In genomic region chr4:107602284-107602683, GRCm38 (mm10) we compare ENCODE assay signal across 21 mouse cellular contexts.
DNase-seq lines count a peak whose midpoint lies in the region; ATAC-seq and TF ChIP-seq lines count a peak whose summit lies in the region.
"Had no signal": no experiment of that assay in that cellular context is flagged by ENCODE, and none has a peak within 500 bp of the region (broad histone marks: within the 10 kb centered on the region; RNA-seq: fewer than 3 reads in every experiment).

No protein-coding gene starts in this region.

- no peaks in the 10 kb centered on the region for H3K27me3 ChIP-seq in CH12.LX (replicated peaks)
- no peaks in the 10 kb centered on the region for H3K27me3 ChIP-seq in forebrain, embryonic 15.5 days
- H3K27me3 ChIP-seq: embryonic facial prominence, embryonic 12.5 days; neural tube, embryonic 15.5 days had no signal

- no peaks in the 10 kb centered on the region for H3K36me3 ChIP-seq in CH12.LX (replicated peaks in 1 of 2; ENCODE audit: control insufficient read depth in 1 of 2, insufficient read depth in 1 of 2, low read length in 1 of 2)
- H3K36me3 ChIP-seq in forebrain, embryonic 15.5 days: no peaks in the 10 kb centered on the region
- H3K36me3 ChIP-seq: embryonic facial prominence, embryonic 12.5 days; heart, embryonic 15.5 days; limb, embryonic 12.5 days; liver, embryonic 12.5 days; midbrain, embryonic 10.5 days; neural tube, embryonic 15.5 days had no signal

- H3K9me3 ChIP-seq in CH12.LX (replicated peaks; ENCODE audit: low read length): no peaks in the 10 kb centered on the region
- no peaks in the 10 kb centered on the region for H3K9me3 ChIP-seq in forebrain, embryonic 15.5 days
- H3K9me3 ChIP-seq: embryonic facial prominence, embryonic 12.5 days; heart, embryonic 15.5 days; limb, embryonic 12.5 days; liver, embryonic 12.5 days; midbrain, embryonic 10.5 days; neural tube, embryonic 15.5 days had no signal

- ATAC-seq in forebrain, embryonic 15.5 days (replicated peaks): no peak
- ATAC-seq: activated CD4-positive, CD25-positive, alpha-beta regulatory T cell, adult 4 months; intestine, postnatal 0 days; liver, embryonic 12.5 days; midbrain, embryonic 16.5 days had no signal

- no peak overlapping the region for H3K9ac ChIP-seq in CH12.LX (ENCODE audit: insufficient read depth, low read depth)
- no peak overlapping the region for H3K9ac ChIP-seq in forebrain, embryonic 15.5 days (replicated peaks)
- H3K9ac ChIP-seq: embryonic facial prominence, embryonic 12.5 days; heart, embryonic 15.5 days; limb, embryonic 12.5 days; liver, embryonic 12.5 days; lung, embryonic 14.5 days; neural tube, embryonic 15.5 days had no signal

- TF ChIP-seq RAD21 in CH12.LX (IDR thresholded peaks at IDR 0.05; ENCODE audit: low read depth, low read length): no peak

- no peak overlapping the region for H3K4me3 ChIP-seq in CH12.LX (replicated peaks in 1 of 3; ENCODE audit: low read depth in 2 of 3, low read length in 2 of 3, poor library complexity in 1 of 3)
- H3K4me3 ChIP-seq in forebrain, embryonic 15.5 days: no peak overlapping the region
- H3K4me3 ChIP-seq: embryonic facial prominence, embryonic 12.5 days; heart, embryonic 15.5 days; layer of hippocampus, adult 2 months; limb, embryonic 12.5 days; liver, embryonic 12.5 days; midbrain, embryonic 10.5 days; neural tube, embryonic 15.5 days had no signal

- DNase-seq in adrenal gland, adult (ENCODE audit: inconsistent age in 2 of 2, low spot score in 1 of 2): peak; percentile 36 to 46
- no peak for DNase-seq in adrenal gland, adult 8-10 months
- DNase-seq in lung, adult 18-20 months: peak; percentile 25 to 58
- DNase-seq in lung, postnatal 14 days: no peak
- no peak for DNase-seq in CH12.LX (ENCODE audit: extremely low read depth)
- DNase-seq in natural killer cell, adult 2 months (ENCODE audit: low spot score in 2 of 2): peak; percentile 3 to 41
- DNase-seq: cerebellum, adult 11-12 months; thymus, adult 18-20 months; thymus, postnatal 36 days had no signal

- dilution Hi-C loops in CH12.LX (cut with MboI; ENCODE audit: extremely low pct_ligation_motif_present, extremely low pct_unique_long_range_greater_than_20kb, low sequenced_read_pairs): no loop called here

- TF ChIP-seq EP300 in CH12.LX (IDR thresholded peaks at IDR 0.05; ENCODE audit: low read length): no peak

- 0 out of 2 replicates have a peak overlapping the region, but pooled peaks have one; percentile 16 for H3K4me2 ChIP-seq in CH12.LX (ENCODE audit: insufficient read depth, low read depth, poor library complexity, severe bottlenecking)
- H3K4me2 ChIP-seq in forebrain, embryonic 15.5 days (replicated peaks): no peak overlapping the region
- H3K4me2 ChIP-seq: embryonic facial prominence, embryonic 12.5 days; heart, embryonic 15.5 days; limb, embryonic 12.5 days; liver, embryonic 12.5 days; lung, embryonic 14.5 days; neural tube, embryonic 15.5 days had no signal

- H3K4me1 ChIP-seq in CH12.LX (ENCODE audit: control insufficient read depth in 1 of 2, insufficient read depth in 2 of 2): peaks cover 10 to 40% of the 10 kb centered on the region in 2 experiments
- H3K4me1 ChIP-seq in forebrain, embryonic 15.5 days: peaks cover 9% of the 10 kb centered on the region

- TF ChIP-seq POLR2A in CH12.LX (IDR thresholded peaks at IDR 0.05; ENCODE audit: low read depth, low read length): no peak

- H3K27ac ChIP-seq in CH12.LX (ENCODE audit: insufficient read depth, low read depth): no peak overlapping the region
- no peak overlapping the region for H3K27ac ChIP-seq in forebrain, embryonic 15.5 days (replicated peaks)
- H3K27ac ChIP-seq: embryonic facial prominence, embryonic 12.5 days; heart, embryonic 15.5 days; layer of hippocampus, adult 2 months; limb, embryonic 12.5 days; liver, embryonic 12.5 days; midbrain, embryonic 10.5 days; neural tube, embryonic 15.5 days had no signal

- in situ Hi-C loops in CH12.LX (cut with MboI; ENCODE audit: low pct_ligation_motif_present, low pct_unique_long_range_greater_than_20kb, low sequenced_read_pairs): no loop called here

- H3K79me2 ChIP-seq in CH12.LX (replicated peaks; ENCODE audit: control insufficient read depth, extremely low read depth, insufficient read depth, poor library complexity, severe bottlenecking): no peaks in the 10 kb centered on the region

- WGBS in forebrain, embryonic 15.5 days: 87% methylated on average over 7 of the region's 7 CpGs

- TF ChIP-seq CTCF in CH12.LX (conservative IDR thresholded peaks at IDR 0.05 in 1 of 2, IDR thresholded peaks at IDR 0.05 in 1 of 2; ENCODE audit: low read depth in 2 of 2, low read length in 2 of 2): no peak

TF ChIP-seq in CH12.LX, 34 proteins besides CTCF, POLR2A, EP300 and RAD21:
- no peak for TF ChIP-seq BHLHE40 (IDR thresholded peaks at IDR 0.05; ENCODE audit: low read depth, low read length)
- TF ChIP-seq ZC3H11A (IDR thresholded peaks at IDR 0.05; ENCODE audit: low read depth, low read length): no peak
- no peak for TF ChIP-seq KAT2A (IDR thresholded peaks at IDR 0.05; ENCODE audit: insufficient replicate concordance, low read length)
- no peak for TF ChIP-seq USF2 (conservative IDR thresholded peaks at IDR 0.05; ENCODE audit: low read depth, low read length)
- TF ChIP-seq ZNF384 (IDR thresholded peaks at IDR 0.05; ENCODE audit: low read depth, low read length): no peak
- TF ChIP-seq HCFC1 (IDR thresholded peaks at IDR 0.05; ENCODE audit: low read depth, low read length): no peak
- TF ChIP-seq POLR2AphosphoS2 (IDR thresholded peaks at IDR 0.05; ENCODE audit: low read depth, low read length): no peak
- TF ChIP-seq MAFK (IDR thresholded peaks at IDR 0.05; ENCODE audit: insufficient replicate concordance, low read length): no peak
- no peak for TF ChIP-seq GABPA (IDR thresholded peaks at IDR 0.05; ENCODE audit: insufficient replicate concordance, low read depth, low read length)

Comparison
In these comparisons a context has a peak if more than half of its experiments do, and no peak if none do; other contexts are left out.
1. DNase-seq: peak in adrenal gland, adult (2 of 2), lung, adult 18-20 months (2 of 2) and natural killer cell, adult 2 months (2 of 2); none in adrenal gland, adult 8-10 months (single experiment), lung, postnatal 14 days (single experiment) and CH12.LX (single experiment).